Mouse (Mus musculus) MEL (cell line): Measurements from ENCODE around the gene Zkscan6. TPM values are rescaled to one million over a fixed set of nuclear protein-coding genes. Genes with fewer than 3 reads are reported as not detected.

Source experiments
- DNase-seq: peaks from one replicate; pipeline ENCODE4 v3.0.0; 2011; ENCODE audit warnings: low read depth, low spot score
- H3K27ac ChIP-seq: 2 replicates; pipeline ENCODE4 v1.5.1; 2012; ENCODE audit warnings: low read depth, mild to moderate bottlenecking, control low read depth, low read length, moderate library complexity; ENCODE audit not compliant: control insufficient read depth
- H3K27me3 ChIP-seq, 2 experiments: fragments of 150-350 bp in 1 of 2; sonication (generic) in 1 of 2; 2 replicates each; pipeline ENCODE4 v1.6.1; 2012; ENCODE audit warnings: low read length in 2 of 2, mild to moderate bottlenecking in 2 of 2, improper control_type of control experiment in 1 of 2, moderate library complexity in 1 of 2; ENCODE audit not compliant: insufficient read depth in 2 of 2, control insufficient read depth in 1 of 2
- H3K36me3 ChIP-seq, 2 experiments: 2 replicates each; pipeline ENCODE4 v1.6.1; 2012 to 2014; ENCODE audit warnings: low read length in 2 of 2, improper control_type of control experiment in 1 of 2, inconsistent platforms in 1 of 2, mild to moderate bottlenecking in 1 of 2; ENCODE audit not compliant: insufficient read depth in 2 of 2, control insufficient read depth in 1 of 2
- H3K4me1 ChIP-seq, 2 experiments: fragments of 150-350 bp in 1 of 2; sonication (generic) in 1 of 2; 2 replicates each; pipeline ENCODE4 v1.6.1; 2012; ENCODE audit warnings: low read length in 2 of 2, improper control_type of control experiment in 1 of 2, mild to moderate bottlenecking in 1 of 2; ENCODE audit not compliant: insufficient read depth in 2 of 2, control insufficient read depth in 1 of 2
- H3K4me3 ChIP-seq, 2 experiments: fragments of 150-350 bp in 1 of 2; sonication (generic) in 1 of 2; 2 replicates each; pipeline ENCODE4 v1.5.1; 2012; ENCODE audit warnings: low read depth in 2 of 2, low read length in 2 of 2, mild to moderate bottlenecking in 2 of 2, moderate library complexity in 2 of 2, control low read depth in 1 of 2, improper control_type of control experiment in 1 of 2; ENCODE audit not compliant: control insufficient read depth in 1 of 2, insufficient read depth in 1 of 2
- H3K79me2 ChIP-seq: 2 replicates; pipeline ENCODE4 v1.6.1; 2012; ENCODE audit warnings: mild to moderate bottlenecking, low read length, moderate library complexity; ENCODE audit not compliant: control insufficient read depth, poor library complexity, insufficient read depth
- H3K9ac ChIP-seq: 2 replicates; pipeline ENCODE4 v1.6.1; 2012; ENCODE audit warnings: low read depth, mild to moderate bottlenecking, control low read depth, low read length, moderate library complexity; ENCODE audit not compliant: control insufficient read depth, poor library complexity, severe bottlenecking
- H3K9me3 ChIP-seq: fragments of 150-350 bp; sonication (generic); replicated peaks from 2 replicates; pipeline ENCODE4 v1.6.1; 2012; ENCODE audit warnings: mild to moderate bottlenecking, low read length, improper control_type of control experiment, moderate library complexity; ENCODE audit not compliant: insufficient read depth
- BHLHE40 ChIP-seq: IDR thresholded peaks from 2 replicates; pipeline ENCODE4 v1.6.1; 2012; ENCODE audit warnings: low read depth, mild to moderate bottlenecking, inconsistent platforms, low read length, improper control_type of control experiment, borderline replicate concordance
- CHD1 ChIP-seq: IDR thresholded peaks from 2 replicates; pipeline ENCODE4 v1.6.1; 2012; ENCODE audit warnings: low read depth, mild to moderate bottlenecking, inconsistent platforms, low read length, improper control_type of control experiment
- ELF1 ChIP-seq: IDR thresholded peaks from 2 replicates; pipeline ENCODE4 v1.6.1; 2014; ENCODE audit warnings: low read depth, mild to moderate bottlenecking, inconsistent platforms, low read length, improper control_type of control experiment, moderate library complexity
- EP300 ChIP-seq, 2 experiments: IDR thresholded peaks; 2 replicates each; pipeline ENCODE4 v1.6.1; 2011; ENCODE audit warnings: improper control_type of control experiment in 2 of 2, low read length in 2 of 2, low read depth in 1 of 2, mild to moderate bottlenecking in 1 of 2
- ETS1 ChIP-seq: IDR thresholded peaks from 2 replicates; pipeline ENCODE4 v1.6.1; 2012; ENCODE audit warnings: low read depth, mild to moderate bottlenecking, inconsistent platforms, low read length, improper control_type of control experiment, moderate library complexity
- GABPA ChIP-seq: IDR thresholded peaks from 2 replicates; pipeline ENCODE4 v1.6.1; 2012; ENCODE audit warnings: low read depth, mild to moderate bottlenecking, inconsistent platforms, low read length, improper control_type of control experiment, moderate library complexity
- GATA1 ChIP-seq: IDR thresholded peaks from 2 replicates; pipeline ENCODE4 v1.6.1; 2011; ENCODE audit warnings: low read depth, low read length, improper control_type of control experiment
- MAX ChIP-seq: IDR thresholded peaks from 2 replicates; pipeline ENCODE4 v1.6.1; 2011; ENCODE audit warnings: low read length, improper control_type of control experiment
- NRF1 ChIP-seq: IDR thresholded peaks from 2 replicates; pipeline ENCODE4 v1.6.1; 2014; ENCODE audit warnings: low read depth, mild to moderate bottlenecking, inconsistent platforms, low read length, improper control_type of control experiment, moderate library complexity; ENCODE audit not compliant: poor library complexity, insufficient read depth, severe bottlenecking
- RAD21 ChIP-seq: IDR thresholded peaks from 2 replicates; pipeline ENCODE4 v1.6.1; 2011; ENCODE audit warnings: mild to moderate bottlenecking, low read depth, low read length, improper control_type of control experiment
- RCOR1 ChIP-seq: IDR thresholded peaks from 2 replicates; pipeline ENCODE4 v1.6.1; 2012; ENCODE audit warnings: low read depth, mild to moderate bottlenecking, inconsistent platforms, low read length, improper control_type of control experiment
- TAL1 ChIP-seq: IDR thresholded peaks from 2 replicates; pipeline ENCODE4 v1.6.1; 2012; ENCODE audit warnings: mild to moderate bottlenecking, inconsistent platforms, low read length, moderate library complexity, mixed read lengths
- USF2 ChIP-seq, 2 experiments: IDR thresholded peaks; 2 replicates each; pipeline ENCODE4 v1.6.1; 2011 to 2012; ENCODE audit warnings: improper control_type of control experiment in 2 of 2, low read length in 2 of 2, borderline replicate concordance in 1 of 2, inconsistent platforms in 1 of 2, low read depth in 1 of 2, mild to moderate bottlenecking in 1 of 2; ENCODE audit not compliant: insufficient read depth in 1 of 2
- polyA plus RNA-seq, 2 experiments: library from polyadenylated mRNA; stranded (reverse) in 1 of 2; unstranded in 1 of 2; fragments of >175 nt in 1 of 2; fragments of >200 nt in 1 of 2; gene quantifications; 2 replicates each; pipeline versions ENCODE4 v1.2.1 to v1.2.4; 2012; ENCODE audit warnings: low replicate concordance in 2 of 2, low read depth in 1 of 2; ENCODE audit not compliant: insufficient read length in 2 of 2, insufficient read depth in 1 of 2, missing spikeins in 1 of 2
- total RNA-seq: library from RNA; depleted of rRNA; stranded (reverse); fragments of 300-350 nt; gene quantifications from 2 replicates; pipeline ENCODE4 v1.2.3, GENCODE M21; 2012

Gene Zkscan6
- total and polyA plus RNA-seq, 3 experiments, result 12.0 to 18.1 TPM; not detected in 1

GRCm38 (mm10) chr11:65773946-65774656 lies 32.9 kb upstream of the Zkscan6 start:
- H3K4me3 ChIP-seq, result peak overlapping the region; percentile 3 to 49; a peak in 3 of 4 replicates
- TF ChIP-seq TAL1 (no peak), RCOR1 (no peak), RAD21 (no peak), EP300 (IDR thresholded peaks at IDR 0.05; ENCODE audit: low read depth in 1 of 2, low read length in 2 of 2) (peak; percentile 78 to 85), GATA1 (peak; percentile 65), BHLHE40 (no peak), MAX (peak; percentile 27; the same call in 1 of the 2 replicates), ELF1 (no peak), ETS1 (0 out of 2 replicates have a peak, but pooled peaks have one; percentile 30)
- peak overlapping the region; percentile 57 for H3K27ac ChIP-seq
- H3K36me3 ChIP-seq, result peaks cover 3 to 53% of the 10 kb centered on the region in 2 experiments; a peak in 2 of 4 replicates
- peaks cover 33 to 57% of the 10 kb centered on the region in 2 experiments for H3K4me1 ChIP-seq
- peak overlapping the region; percentile 38 for H3K9ac ChIP-seq
- peaks cover 18% of the 10 kb centered on the region for H3K79me2 ChIP-seq
- DNase-seq, result peak; percentile 77
- no peaks in the 10 kb centered on the region for H3K9me3 ChIP-seq
- no peaks in the 10 kb centered on the region for H3K27me3 ChIP-seq

- TF ChIP-seq USF2 (IDR thresholded peaks at IDR 0.05; ENCODE audit: borderline replicate concordance in 1 of 2, insufficient read depth in 1 of 2, low read depth in 1 of 2, low read length in 2 of 2) (no peak), CHD1 (0 out of 2 replicates have a peak, but pooled peaks have one; percentile 0), NRF1 (no peak), GABPA (no peak)
- peaks cover 23 to 36% of the 10 kb centered on the region in 2 experiments for H3K4me1 ChIP-seq
- H3K4me3 ChIP-seq, result no peak overlapping the region
These were observed 29.9 kb upstream of the Zkscan6 start for GRCm38 (mm10) chr11:65776906-65777611.

More at GRCm38 (mm10) chr11:65776906-65777611, 29.9 kb upstream of the Zkscan6 start:
- H3K79me2 ChIP-seq, result peaks cover 11% of the 10 kb centered on the region
- H3K27ac ChIP-seq, result no peak overlapping the region
- H3K27me3 ChIP-seq, result no peaks in the 10 kb centered on the region
- H3K9ac ChIP-seq, result no peak overlapping the region
- peaks cover 8 to 30% of the 10 kb centered on the region in 2 experiments; a peak in 3 of 4 replicates for H3K36me3 ChIP-seq
- H3K9me3 ChIP-seq, result no peaks in the 10 kb centered on the region
- DNase-seq, result no peak
